Mouse (Mus musculus): ENCODE measurements around the gene Cntln.

Gene Cntln

GRCm38 (mm10) chr4:84884111-84884538 is at the start of gene Cntln:
Cntln (plus strand) TSS chr4:84884309.
- peak; percentile 97 for DNase-seq

GRCm38 (mm10) chr4:84836979-84837378 is 47.1 kb upstream of the Cntln start:
- DNase-seq = peak; percentile 46

- DNase-seq = no peak
Observed at GRCm38 (mm10) chr4:84838545-84838944, 45.6 kb upstream of the Cntln start.

GRCm38 (mm10) chr4:84839466-84839865 is 44.6 kb upstream of the Cntln start:
- DNase-seq = no peak

- DNase-seq = no peak
Observed at GRCm38 (mm10) chr4:84857588-84857987, 26.5 kb upstream of the Cntln start.

- DNase-seq = peak; percentile 64
Observed at GRCm38 (mm10) chr4:84876347-84876746, 7.8 kb upstream of the Cntln start.

GRCm38 (mm10) chr4:84883646-84884045 is 463 bp upstream of the Cntln start:
- no peak for DNase-seq

- peak; percentile 74 for DNase-seq
Observed at GRCm38 (mm10) chr4:84884539-84885270, 596 bp downstream of the Cntln start.

- DNase-seq = no peak
Observed at GRCm38 (mm10) chr4:84885271-84885540, 1.1 kb downstream of the Cntln start.

GRCm38 (mm10) chr4:84918393-84918792 is 34.3 kb downstream of the Cntln start:
- DNase-seq = no peak

GRCm38 (mm10) chr4:84934342-84934929 is 50.3 kb downstream of the Cntln start:
- DNase-seq = no peak

GRCm38 (mm10) chr4:84942059-84942458 is 58.0 kb downstream of the Cntln start:
- no peak for DNase-seq

- DNase-seq = no peak
Observed at GRCm38 (mm10) chr4:84942651-84943050, 58.5 kb downstream of the Cntln start.

- no peak for DNase-seq
Observed at GRCm38 (mm10) chr4:84944100-84944499, 60.0 kb downstream of the Cntln start.

GRCm38 (mm10) chr4:84946450-84946849 is 62.3 kb downstream of the Cntln start:
- no peak for DNase-seq

- DNase-seq = no peak
Observed at GRCm38 (mm10) chr4:84976875-84977646, 93.0 kb downstream of the Cntln start.

GRCm38 (mm10) chr4:84995520-84996348 is 111.6 kb downstream of the Cntln start:
- no peak for DNase-seq

- DNase-seq = no peak
Observed at GRCm38 (mm10) chr4:85005581-85005980, 121.5 kb downstream of the Cntln start.

- no peak for DNase-seq
Observed at GRCm38 (mm10) chr4:85006789-85007188, 122.7 kb downstream of the Cntln start.

- DNase-seq = no peak
Observed at GRCm38 (mm10) chr4:85010846-85011245, 126.7 kb downstream of the Cntln start.

- no peak for DNase-seq
Observed at GRCm38 (mm10) chr4:85045748-85046147, 161.6 kb downstream of the Cntln start.

- DNase-seq = no peak
Observed at GRCm38 (mm10) chr4:85049933-85050553, 165.9 kb downstream of the Cntln start.

- DNase-seq = no peak
Observed at GRCm38 (mm10) chr4:85054616-85055015, 170.5 kb downstream of the Cntln start.

Data from kidney, postnatal 10 days (tissue).